Mouse (Mus musculus): ENCODE data around the gene Mageb5.
"Not testable (repeated sequence)": the region's sequence is repeated elsewhere in the genome, so short reads cannot be mapped to it uniquely, and the experiment has no call there.

Mageb5 gene

DNA sequence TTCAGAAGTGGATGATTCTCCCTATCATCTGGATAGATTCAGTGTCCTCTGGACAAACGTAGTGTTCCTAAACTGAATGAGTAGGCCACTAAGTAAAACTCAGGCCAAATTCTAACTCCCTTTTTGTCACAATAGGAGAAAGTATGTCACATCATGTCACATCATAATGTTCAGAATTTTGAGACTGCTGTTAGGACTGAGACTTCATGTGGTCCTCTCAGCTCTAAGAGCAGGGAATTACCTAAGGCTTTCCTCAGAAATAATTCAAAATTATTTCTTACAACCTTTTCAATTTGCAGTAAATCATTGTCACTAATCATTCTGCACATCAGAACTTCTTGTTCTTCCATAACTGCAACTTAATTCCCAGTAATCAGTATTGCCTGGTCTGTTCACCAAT is at the start of gene Mageb5:
TSS of gene Mageb5 (minus strand) at position 101 of the 400 bp plus-strand sequence.
- not testable (repeated sequence) for DNase-seq

- not testable (repeated sequence) for DNase-seq
Observed at GRCm38 (mm10) chrX:91759591-91760226, 23.1 kb downstream of the Mageb5 start.

Measured in cerebellum, adult 8-10 months (tissue).